Mouse (Mus musculus) naive thymus-derived CD4-positive, alpha-beta T cell, adult 5 months (primary cell): Measurements from ENCODE around the gene 1700029F12Rik. TPM values are rescaled to one million over a fixed set of nuclear protein-coding genes. Genes with fewer than 3 reads are reported as not detected.

ENCODE experiments used
- polyA plus RNA-seq: library from polyadenylated mRNA; unstranded; fragments of 100-300 nt; shearing (Covaris generic); gene quantifications from one replicate; pipeline ENCODE4 v1.2.1, GENCODE M21; 2017

1700029F12Rik gene
- not detected for polyA plus RNA-seq

GRCm38 (mm10) chr13:97034262-97034661, at the start of gene 1700029F12Rik:
Gene 1700029F12Rik (minus strand): TSS chr13:97034362.

GRCm38 (mm10) chr13:97066649-97067550, 32.7 kb upstream of the 1700029F12Rik start, which contains the start of gene Fam169a:
Gene Fam169a (plus strand): TSS chr13:97067286.

Other genes with a start within 250 kb of the 1700029F12Rik start
- not detected for gene Gcnt4, start 109.7 kb downstream of the 1700029F12Rik start, polyA plus RNA-seq
- 0.29 TPM for gene Fam169a, start 32.9 kb upstream of the 1700029F12Rik start, polyA plus RNA-seq
- gene Gm6169, start 64.9 kb upstream of the 1700029F12Rik start, polyA plus RNA-seq: 1.7 TPM
- 25.3 TPM for gene Gfm2, start 103.6 kb upstream of the 1700029F12Rik start, polyA plus RNA-seq
- gene Nsa2, start 103.6 kb upstream of the 1700029F12Rik start, polyA plus RNA-seq: 86.8 TPM
- gene Hexb, start 164.0 kb upstream of the 1700029F12Rik start, polyA plus RNA-seq: 55.6 TPM
- 1.5 TPM for gene Enc1, start 206.7 kb upstream of the 1700029F12Rik start, polyA plus RNA-seq